8 mouse cellular contexts compared by ENCODE assay signal in the genomic region with DNA sequence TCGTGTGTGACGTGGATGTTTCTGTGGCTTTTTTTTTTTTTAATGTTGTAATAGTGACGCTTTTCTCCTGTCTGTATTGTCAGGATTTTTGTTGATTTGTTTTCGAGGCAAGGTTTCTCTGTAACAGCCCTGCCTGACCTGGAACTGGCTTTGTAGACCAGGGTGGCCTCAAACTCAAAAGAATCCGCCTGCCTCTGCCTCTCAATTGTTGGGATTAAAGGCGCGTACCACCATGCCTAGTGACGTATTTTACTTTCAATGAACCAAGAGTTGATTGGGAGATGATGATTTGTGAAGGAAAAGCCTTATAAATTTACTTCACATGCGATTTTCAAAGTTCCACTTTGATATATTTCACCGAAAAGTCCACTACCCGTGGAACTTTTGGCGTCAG. TPM values are rescaled to one million over a fixed set of nuclear protein-coding genes. Genes with fewer than 3 reads are reported as not detected.
A peak's percentile ranks its signal among the peaks of the same experiment; 100 is the strongest.
DNase-seq lines count a peak whose midpoint lies in the region; ATAC-seq and TF ChIP-seq lines count a peak whose summit lies in the region.

A gene (minus strand): TSS at position 216 of the 394 bp plus-strand sequence.

- no peak for ATAC-seq in lung, embryonic 15.5 days (ENCODE audit: borderline replicate concordance, extremely low read depth, low FRiP score, low TSS enrichment)
- no peak for ATAC-seq in forebrain, embryonic 16.5 days
- no peak for ATAC-seq in midbrain, embryonic 12.5 days (ENCODE audit: low FRiP score, low read depth)

- H3K9ac ChIP-seq in lung, embryonic 15.5 days = peak within 1 kb of the TSS; percentile 97
- peak within 1 kb of the TSS; percentile 98 for H3K9ac ChIP-seq in forebrain, embryonic 16.5 days (replicated peaks; ENCODE audit: low read depth, low read length)
- H3K9ac ChIP-seq in midbrain, embryonic 12.5 days (replicated peaks) = peak within 1 kb of the TSS; percentile 99

- H3K4me3 ChIP-seq in lung, embryonic 15.5 days = peak within 1 kb of the TSS; percentile 95
- H3K4me3 ChIP-seq in bone marrow macrophage, adult 2 months (ENCODE audit: insufficient read depth, low read length) = peak within 1 kb of the TSS; percentile 97
- peak within 1 kb of the TSS; percentile 94 for H3K4me3 ChIP-seq in forebrain, embryonic 16.5 days (replicated peaks; ENCODE audit: low read length)
- peak within 1 kb of the TSS; percentile 100 for H3K4me3 ChIP-seq in midbrain, embryonic 12.5 days

- no peaks in the 10 kb centered on the region for H3K27me3 ChIP-seq in lung, embryonic 15.5 days
- H3K27me3 ChIP-seq in forebrain, embryonic 16.5 days (replicated peaks; ENCODE audit: control insufficient read depth, insufficient read depth, low read length) = no peaks in the 10 kb centered on the region
- no peaks in the 10 kb centered on the region for H3K27me3 ChIP-seq in midbrain, embryonic 12.5 days

- WGBS in lung, embryonic 15.5 days = 21% methylated on average over 12 of the region's 12 CpGs
- WGBS in forebrain, embryonic 16.5 days = 22% methylated on average over 12 of the region's 12 CpGs
- WGBS in midbrain, embryonic 12.5 days = 25% methylated on average over 12 of the region's 12 CpGs

- no peak for DNase-seq in lung, postnatal 25 days (ENCODE audit: low spot score)
- DNase-seq in layer of hippocampus, postnatal 10 days (ENCODE audit: low spot score in 2 of 2) = no peak
- DNase-seq in spleen, adult 18-20 months = no peak
- no peak for DNase-seq in kidney, adult 8-10 months

- no peak for TF ChIP-seq POLR2A in bone marrow macrophage, adult 2 months (IDR thresholded peaks at IDR 0.05; ENCODE audit: borderline replicate concordance, low read depth, low read length)

- no peak for TF ChIP-seq CTCF in bone marrow macrophage, adult 2 months (IDR thresholded peaks at IDR 0.05; ENCODE audit: low read depth, low read length)

- peak within 1 kb of the TSS; percentile 69 for H3K4me2 ChIP-seq in lung, embryonic 15.5 days
- peak within 1 kb of the TSS; percentile 81 for H3K4me2 ChIP-seq in forebrain, embryonic 16.5 days (ENCODE audit: low read length)
- H3K4me2 ChIP-seq in midbrain, embryonic 12.5 days (replicated peaks) = peak within 1 kb of the TSS; percentile 72

- no peaks in the 10 kb centered on the region for H3K9me3 ChIP-seq in lung, embryonic 15.5 days
- no peaks in the 10 kb centered on the region for H3K9me3 ChIP-seq in forebrain, embryonic 16.5 days (ENCODE audit: control insufficient read depth, low read length)
- peaks cover 4% of the 10 kb centered on the region for H3K9me3 ChIP-seq in midbrain, embryonic 12.5 days

- peaks cover 26% of the 10 kb centered on the region for H3K4me1 ChIP-seq in lung, embryonic 15.5 days
- H3K4me1 ChIP-seq in bone marrow macrophage, adult 2 months (ENCODE audit: control insufficient read depth, insufficient read depth, low read length) = peaks cover 13% of the 10 kb centered on the region
- H3K4me1 ChIP-seq in forebrain, embryonic 16.5 days (replicated peaks; ENCODE audit: control insufficient read depth, insufficient read depth, low read length) = peaks cover 32% of the 10 kb centered on the region
- peaks cover 30% of the 10 kb centered on the region for H3K4me1 ChIP-seq in midbrain, embryonic 12.5 days

- H3K36me3 ChIP-seq in lung, embryonic 15.5 days = peaks cover 9% of the 10 kb centered on the region; the same call in 1 of the 2 replicates
- H3K36me3 ChIP-seq in forebrain, embryonic 16.5 days (ENCODE audit: control insufficient read depth, insufficient read depth) = no peaks in the 10 kb centered on the region
- H3K36me3 ChIP-seq in midbrain, embryonic 12.5 days = peaks cover 20% of the 10 kb centered on the region

- H3K27ac ChIP-seq in lung, embryonic 15.5 days = peak within 1 kb of the TSS; percentile 100
- peak within 1 kb of the TSS; percentile 98 for H3K27ac ChIP-seq in bone marrow macrophage, adult 2 months (ENCODE audit: insufficient read depth, low read depth, low read length)
- peak within 1 kb of the TSS; percentile 100 for H3K27ac ChIP-seq in forebrain, embryonic 16.5 days (ENCODE audit: low read length)
- H3K27ac ChIP-seq in midbrain, embryonic 12.5 days (replicated peaks) = peak within 1 kb of the TSS; percentile 100

RNA-seq across cellular contexts. Expression of the gene that starts here (rescaled TPM):
- 61.8 and 62.0 TPM in 2 replicates for polyA plus RNA-seq in lung, embryonic 15.5 days (2015; fragmentation: Nextera tagmentation; extraction: Ambion mirVana)
- 17.8 and 18.5 TPM in 2 replicates for polyA plus RNA-seq in bone marrow macrophage, adult 2 months (2012; ENCODE audit: insufficient read depth, insufficient read length, missing spikeins)
- polyA plus RNA-seq in forebrain, embryonic 16.5 days (2015; fragmentation: Nextera tagmentation; extraction: Ambion mirVana) = 56.3 and 57.7 TPM in 2 replicates
- 10 to 100 TPM; 20.1 to 22.1 TPM for total RNA-seq in layer of hippocampus, postnatal 10 days (2021)
- 76.4 and 78.0 TPM in 2 replicates for polyA plus RNA-seq in midbrain, embryonic 12.5 days (2016; fragmentation: Nextera tagmentation; extraction: Ambion mirVana)
